Mouse (Mus musculus) brain, embryonic 14.5 days (tissue): ENCODE results near the gene Cacng1.

ENCODE experiments used
- CTCF ChIP-seq: fragments of 200-500 bp; IDR thresholded peaks from 2 replicates; pipeline ENCODE4 v1.5.1; 2012; ENCODE audit warnings: inconsistent platforms, mild to moderate bottlenecking, moderate library complexity, borderline replicate concordance; ENCODE audit not compliant: insufficient read depth, insufficient read length; ENCODE audit errors: extremely low read depth
- POLR2A ChIP-seq: fragments of 200-500 bp; IDR thresholded peaks from 2 replicates; pipeline ENCODE4 v1.6.1; 2012; ENCODE audit warnings: mild to moderate bottlenecking, inconsistent platforms, borderline replicate concordance; ENCODE audit not compliant: poor library complexity, insufficient read depth, insufficient read length, severe bottlenecking; ENCODE audit errors: extremely low read depth

- TF ChIP-seq CTCF (no peak), POLR2A (no peak)
Observed at GRCm38 (mm10) chr11:107655538-107655937, 60.8 kb downstream of the Cacng1 start.
